Mouse (Mus musculus) megakaryocyte, embryonic 14.5 days (primary cell): ENCODE data around the gene Usp54.

ENCODE experiments used
- FLI1 ChIP-seq: IDR thresholded peaks from 2 replicates; pipeline ENCODE4 v1.6.1; 2012; ENCODE audit warnings: low read length, inconsistent platforms, mixed read lengths
- GATA1 ChIP-seq: IDR thresholded peaks from 3 replicates; pipeline ENCODE4 v1.6.1; 2012; ENCODE audit warnings: mixed read lengths, low read length, inconsistent platforms, borderline replicate concordance

DNA sequence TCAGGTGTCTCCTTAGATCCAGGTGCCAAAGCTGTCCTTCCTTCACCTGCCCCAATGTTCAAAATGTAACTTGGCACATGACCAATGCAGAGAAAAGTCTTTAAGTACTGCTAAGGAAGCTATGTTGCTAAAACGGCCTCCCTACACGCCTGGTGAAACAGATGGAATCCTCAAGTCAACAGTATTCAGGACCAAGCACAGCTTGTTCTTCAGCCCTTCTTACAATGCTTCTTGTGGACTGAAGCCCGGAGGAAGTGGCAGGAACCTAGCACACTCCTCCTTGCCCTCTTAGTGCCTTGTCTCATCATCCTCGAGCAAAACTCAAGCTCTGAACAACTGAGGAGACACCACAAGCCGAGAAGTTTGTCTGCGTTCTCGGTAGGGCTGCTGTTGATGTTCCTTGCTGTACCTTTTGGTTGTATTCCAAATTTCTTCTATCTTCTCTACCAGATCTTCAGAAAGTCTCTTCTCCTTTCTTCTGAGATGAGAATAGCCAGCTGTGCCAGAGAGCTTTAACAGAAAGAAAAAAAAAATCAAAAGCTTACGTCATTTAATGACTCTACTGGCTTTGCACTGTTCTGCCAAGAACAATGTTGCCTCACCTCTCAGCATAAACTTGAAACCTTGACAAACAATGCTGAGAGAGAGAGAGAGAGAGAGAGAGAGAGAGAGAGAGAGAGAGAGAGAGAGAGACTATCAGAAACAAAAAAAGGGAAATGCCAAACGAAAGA, 33.3 kb downstream of the Usp54 start:
- TF ChIP-seq FLI1 = no peak
- no peak for TF ChIP-seq GATA1
